Mouse (Mus musculus): ENCODE results near the gene Abca8b. TPM values are rescaled to one million over a fixed set of nuclear protein-coding genes. Genes with fewer than 3 reads are reported as not detected.

Abca8b gene
- total and polyA plus RNA-seq, 2 experiments: 12.2 to 35.7 TPM

- Histone ChIP-seq H3K4me3 (ENCODE audit: insufficient read depth, low read depth, low read length) (no peak overlapping the region), H3K27ac (replicated peaks; ENCODE audit: insufficient read depth, low read depth, low read length) (no peak overlapping the region), H3K9ac (ENCODE audit: low read depth, low read length) (no peak overlapping the region), H3K27me3 (ENCODE audit: control insufficient read depth, insufficient read depth, low read length) (no peaks in the 10 kb centered on the region), H3K4me1 (ENCODE audit: control insufficient read depth, insufficient read depth, low read length) (peaks cover 2% of the 10 kb centered on the region; the same call in 1 of the 2 replicates), H3K36me3 (ENCODE audit: control insufficient read depth, insufficient read depth, low read length) (no peaks in the 10 kb centered on the region), H3K79me2 (ENCODE audit: control insufficient read depth, insufficient read depth, low read length) (no peaks in the 10 kb centered on the region)
- 93% methylated on average over 6 of the region's 6 CpGs for WGBS
- TF ChIP-seq CTCF (IDR thresholded peaks at IDR 0.05; ENCODE audit: low read depth, low read length): no peak
- TF ChIP-seq POLR2A (IDR thresholded peaks at IDR 0.05; ENCODE audit: extremely low read depth, insufficient read depth, low read length): no peak
- no peak for DNase-seq (ENCODE audit: extremely low read depth, low read depth, low spot score)
These were observed 96.7 kb downstream of the Abca8b start for GRCm38 (mm10) chr11:109898791-109899467.

GRCm38 (mm10) chr11:109895952-109896530, 99.6 kb downstream of the Abca8b start:
- no peak overlapping the region for H3K27ac ChIP-seq (replicated peaks; ENCODE audit: insufficient read depth, low read depth, low read length)
- WGBS: 69% methylated on average over 6 of the region's 6 CpGs
- no peak overlapping the region for H3K4me3 ChIP-seq (ENCODE audit: insufficient read depth, low read depth, low read length)
- H3K36me3 ChIP-seq (ENCODE audit: control insufficient read depth, insufficient read depth, low read length): no peaks in the 10 kb centered on the region
- no peaks in the 10 kb centered on the region for H3K27me3 ChIP-seq (ENCODE audit: control insufficient read depth, insufficient read depth, low read length)
- peaks cover 2% of the 10 kb centered on the region; the same call in 1 of the 2 replicates for H3K4me1 ChIP-seq (ENCODE audit: control insufficient read depth, insufficient read depth, low read length)
- no peaks in the 10 kb centered on the region for H3K79me2 ChIP-seq (ENCODE audit: control insufficient read depth, insufficient read depth, low read length)
- no peak for DNase-seq (ENCODE audit: extremely low read depth, low read depth, low spot score)
- no peak overlapping the region for H3K9ac ChIP-seq (ENCODE audit: low read depth, low read length)
- TF ChIP-seq CTCF (IDR thresholded peaks at IDR 0.05; ENCODE audit: low read depth, low read length) (no peak), POLR2A (IDR thresholded peaks at IDR 0.05; ENCODE audit: extremely low read depth, insufficient read depth, low read length) (no peak)

GRCm38 (mm10) chr11:109895496-109895895, 100.1 kb downstream of the Abca8b start:
- Histone ChIP-seq H3K4me1 (ENCODE audit: control insufficient read depth, insufficient read depth, low read length) (peaks cover 2% of the 10 kb centered on the region; the same call in 1 of the 2 replicates), H3K79me2 (ENCODE audit: control insufficient read depth, insufficient read depth, low read length) (no peaks in the 10 kb centered on the region), H3K9ac (ENCODE audit: low read depth, low read length) (no peak overlapping the region), H3K4me3 (ENCODE audit: insufficient read depth, low read depth, low read length) (no peak overlapping the region), H3K27me3 (ENCODE audit: control insufficient read depth, insufficient read depth, low read length) (no peaks in the 10 kb centered on the region), H3K36me3 (ENCODE audit: control insufficient read depth, insufficient read depth, low read length) (no peaks in the 10 kb centered on the region), H3K27ac (replicated peaks; ENCODE audit: insufficient read depth, low read depth, low read length) (no peak overlapping the region)
- WGBS: 80% methylated on average over 4 of the region's 4 CpGs
- TF ChIP-seq POLR2A (IDR thresholded peaks at IDR 0.05; ENCODE audit: extremely low read depth, insufficient read depth, low read length) (no peak), CTCF (IDR thresholded peaks at IDR 0.05; ENCODE audit: low read depth, low read length) (no peak)
- DNase-seq (ENCODE audit: extremely low read depth, low read depth, low spot score): no peak

- DNase-seq (ENCODE audit: extremely low read depth, low read depth, low spot score): no peak
- WGBS: 91% methylated on average over 3 of the region's 3 CpGs
These were observed 101.5 kb downstream of the Abca8b start for GRCm38 (mm10) chr11:109893894-109894804.

GRCm38 (mm10) chr11:109891989-109892386, 103.7 kb downstream of the Abca8b start:
- no peaks in the 10 kb centered on the region for H3K27me3 ChIP-seq (ENCODE audit: control insufficient read depth, insufficient read depth, low read length)
- peak; percentile 50 for DNase-seq (ENCODE audit: extremely low read depth, low read depth, low spot score)
- WGBS: 53% methylated on average over 4 of the region's 4 CpGs
- H3K27ac ChIP-seq (replicated peaks; ENCODE audit: insufficient read depth, low read depth, low read length): 0 out of 2 replicates have a peak overlapping the region, but pooled peaks have one; percentile 32
- H3K4me3 ChIP-seq (ENCODE audit: insufficient read depth, low read depth, low read length): no peak overlapping the region
- H3K79me2 ChIP-seq (ENCODE audit: control insufficient read depth, insufficient read depth, low read length): no peaks in the 10 kb centered on the region
- H3K9ac ChIP-seq (ENCODE audit: low read depth, low read length): no peak overlapping the region
- no peaks in the 10 kb centered on the region; the same call in 1 of the 2 replicates for H3K4me1 ChIP-seq (ENCODE audit: control insufficient read depth, insufficient read depth, low read length)
- H3K36me3 ChIP-seq (ENCODE audit: control insufficient read depth, insufficient read depth, low read length): no peaks in the 10 kb centered on the region
- TF ChIP-seq POLR2A (IDR thresholded peaks at IDR 0.05; ENCODE audit: extremely low read depth, insufficient read depth, low read length): no peak
- TF ChIP-seq CTCF (IDR thresholded peaks at IDR 0.05; ENCODE audit: low read depth, low read length): peak; percentile 5; the same call in 1 of the 2 replicates

More at GRCm38 (mm10) chr11:109893894-109894804, 101.5 kb downstream of the Abca8b start:
- Histone ChIP-seq H3K27ac (replicated peaks; ENCODE audit: insufficient read depth, low read depth, low read length) (no peak overlapping the region), H3K79me2 (ENCODE audit: control insufficient read depth, insufficient read depth, low read length) (no peaks in the 10 kb centered on the region), H3K9ac (ENCODE audit: low read depth, low read length) (no peak overlapping the region), H3K4me3 (ENCODE audit: insufficient read depth, low read depth, low read length) (no peak overlapping the region), H3K36me3 (ENCODE audit: control insufficient read depth, insufficient read depth, low read length) (no peaks in the 10 kb centered on the region), H3K27me3 (ENCODE audit: control insufficient read depth, insufficient read depth, low read length) (no peaks in the 10 kb centered on the region), H3K4me1 (ENCODE audit: control insufficient read depth, insufficient read depth, low read length) (no peaks in the 10 kb centered on the region; the same call in 1 of the 2 replicates)
- TF ChIP-seq POLR2A (IDR thresholded peaks at IDR 0.05; ENCODE audit: extremely low read depth, insufficient read depth, low read length): no peak
- no peak for TF ChIP-seq CTCF (IDR thresholded peaks at IDR 0.05; ENCODE audit: low read depth, low read length)

All from liver, adult 2 months (tissue).